Mouse (Mus musculus) megakaryocyte, embryonic 14.5 days (primary cell): ENCODE measurements around the gene Per2.

Experiments
- FLI1 ChIP-seq: IDR thresholded peaks from 2 replicates; pipeline ENCODE4 v1.6.1; 2012; ENCODE audit warnings: low read length, inconsistent platforms, mixed read lengths
- GATA1 ChIP-seq: IDR thresholded peaks from 3 replicates; pipeline ENCODE4 v1.6.1; 2012; ENCODE audit warnings: mixed read lengths, low read length, inconsistent platforms, borderline replicate concordance

DNA sequence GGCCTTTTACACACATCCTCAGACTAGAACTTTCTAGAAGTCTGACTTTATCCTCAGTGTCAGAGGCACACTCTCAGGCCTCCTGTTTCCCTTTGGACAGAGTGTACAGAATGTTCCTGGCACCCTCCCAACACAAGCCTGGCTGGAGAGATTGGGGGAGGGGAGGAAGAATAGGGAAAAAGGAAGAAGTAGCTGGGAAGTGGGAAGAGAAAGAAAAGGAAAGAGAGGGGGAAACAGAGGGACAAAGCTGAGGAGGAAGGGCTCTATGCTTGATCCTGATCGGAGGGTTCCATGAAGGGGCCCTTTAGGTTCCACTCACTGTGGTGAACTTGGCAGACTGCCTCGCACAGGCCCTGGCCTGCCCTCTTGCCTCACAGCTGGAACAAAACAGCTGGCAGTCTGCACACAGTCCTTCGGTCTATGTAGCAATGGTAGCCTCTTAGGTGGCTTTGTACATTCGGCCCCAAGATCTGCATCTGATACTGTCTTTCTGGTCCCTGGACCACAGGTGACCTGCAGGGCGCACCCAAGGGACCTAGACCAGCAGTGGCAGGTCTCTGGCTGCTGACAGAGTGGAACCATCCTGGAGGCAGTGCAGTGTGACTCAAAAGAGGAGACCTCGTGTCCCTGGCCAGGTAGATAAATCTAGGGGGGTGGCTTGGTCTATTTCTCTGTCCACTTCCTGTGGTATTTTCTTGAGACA, 22.6 kb downstream of the Per2 start:
- TF ChIP-seq GATA1 (no peak), FLI1 (no peak)
